Mouse (Mus musculus) kidney, adult 2 months (tissue): Measurements from ENCODE around the gene Nln.

Experiments
- CTCF ChIP-seq: fragments of 200-500 bp; conservative IDR thresholded peaks from 2 replicates; pipeline ENCODE4 v1.5.1; 2011; ENCODE audit warnings: low read depth, mild to moderate bottlenecking, control low read depth, low read length, moderate library complexity, mixed read lengths; ENCODE audit not compliant: insufficient read depth, insufficient read length
- POLR2A ChIP-seq: fragments of 200-500 bp; IDR thresholded peaks from one replicate; pipeline ENCODE4 v1.6.1; 2011; ENCODE audit warnings: low read depth, low read length, control low read depth

DNA sequence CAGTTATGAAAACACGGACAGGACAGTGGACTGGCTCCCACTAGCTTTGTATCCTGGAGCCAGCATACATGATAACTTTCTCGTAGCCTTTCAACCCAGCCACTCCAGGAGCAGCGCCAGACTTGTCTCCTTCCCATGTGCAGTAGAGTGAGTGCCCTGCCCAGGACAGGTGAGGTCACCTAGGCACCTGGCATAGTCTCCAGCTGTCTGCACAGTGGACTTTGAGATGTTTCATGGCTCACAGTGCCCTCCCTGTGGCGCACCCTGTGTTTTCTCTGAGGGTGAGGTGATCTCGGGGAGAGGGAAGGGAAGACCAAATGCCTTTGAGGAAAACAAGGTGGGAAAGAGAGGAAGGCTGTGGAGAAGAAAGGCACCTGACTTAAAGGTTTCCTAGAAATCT, 80.3 kb downstream of the Nln start:
- TF ChIP-seq CTCF, result no peak
- no peak for TF ChIP-seq POLR2A
